Mouse (Mus musculus): ENCODE results near the gene Gm3285.

GRCm38 (mm10) chr10:77902894-77903715 is 41.3 kb downstream of the Gm3285 start:
- TF ChIP-seq POLR2A (IDR thresholded peaks at IDR 0.05; ENCODE audit: low read depth, low read length) = no peak
- no peak for TF ChIP-seq CHD2 (IDR thresholded peaks at IDR 0.05; ENCODE audit: low read length)
- TF ChIP-seq CTCF (conservative IDR thresholded peaks at IDR 0.05 in 1 of 2, IDR thresholded peaks at IDR 0.05 in 1 of 2; ENCODE audit: low read depth in 2 of 2, low read length in 2 of 2) = no peak
- no peak for TF ChIP-seq USF1 (IDR thresholded peaks at IDR 0.05; ENCODE audit: low read depth, low read length)
- TF ChIP-seq JUND (conservative IDR thresholded peaks at IDR 0.05; ENCODE audit: low read depth, low read length) = no peak
- TF ChIP-seq SMC3 (IDR thresholded peaks at IDR 0.05; ENCODE audit: low read depth, low read length) = no peak
- no peak for TF ChIP-seq USF2 (conservative IDR thresholded peaks at IDR 0.05; ENCODE audit: low read depth, low read length)
- no peak for TF ChIP-seq MEF2A (IDR thresholded peaks at IDR 0.05; ENCODE audit: borderline replicate concordance, low read depth, low read length)
- TF ChIP-seq ZMIZ1 (IDR thresholded peaks at IDR 0.05; ENCODE audit: low read depth, low read length) = no peak
